Mouse (Mus musculus) gastrocnemius, postnatal 36 days (tissue): ENCODE data around the gene Ramp1. TPM values are rescaled to one million over a fixed set of nuclear protein-coding genes. Genes with fewer than 3 reads are reported as not detected.
A peak's percentile ranks its signal among the peaks of the same experiment; 100 is the strongest.

Source experiments
- DNase-seq, 2 experiments: peaks; one replicate each; pipeline ENCODE4 v3.0.0; 2022
- intact Hi-C: fragments of 180-260 bp; cut with DNase I; formaldehyde crosslinking; loops from one replicate; pipeline ENCODE4 v1.15.1; 2025
- total RNA-seq, 2 experiments: library from RNA; stranded (reverse); gene quantifications; 2 replicates each; pipeline ENCODE4 v1.2.3; 2021

The Ramp1 gene
- total RNA-seq, 2 experiments from 2014 or later: 21.1 to 23.7 TPM

GRCm38 (mm10) chr1:91231142-91231541, 51.5 kb downstream of the Ramp1 start:
- DNase-seq: no peak
- intact Hi-C loops: loop anchor here (10.0 kb wide), 1 partner anchor 116 kb away; no protein-coding TSS in a partner anchor

- no peak for DNase-seq
- intact Hi-C loops: loop anchor here (10.0 kb wide), 1 partner anchor 117 kb away; no protein-coding TSS in a partner anchor
Observed at GRCm38 (mm10) chr1:91231896-91232295, 52.3 kb downstream of the Ramp1 start.

- intact Hi-C loops: loop anchor here (10.0 kb wide), 1 partner anchor 121 kb away; no protein-coding TSS in a partner anchor
- DNase-seq: no peak
Observed at GRCm38 (mm10) chr1:91235395-91235794, 55.8 kb downstream of the Ramp1 start.

- DNase-seq: no peak
- intact Hi-C loops: loop anchor here (2.0 to 10.0 kb wide), 2 partner anchors 59 to 123 kb away; partner anchors contain the start of gene Ramp1
Observed at GRCm38 (mm10) chr1:91237676-91238075, 58.1 kb downstream of the Ramp1 start.

GRCm38 (mm10) chr1:91239112-91239511, 59.5 kb downstream of the Ramp1 start:
- intact Hi-C loops: loop anchor here (2.0 to 10.0 kb wide), 2 partner anchors 60 to 124 kb away; partner anchors contain the start of gene Ramp1
- DNase-seq: peak; percentile 65 to 69

- intact Hi-C loops: loop anchor here (2.0 to 10.0 kb wide), 2 partner anchors 61 to 125 kb away; partner anchors contain the start of gene Ramp1
- no peak for DNase-seq
Observed at GRCm38 (mm10) chr1:91239800-91240199, 60.2 kb downstream of the Ramp1 start.

GRCm38 (mm10) chr1:91240685-91241084, 61.1 kb downstream of the Ramp1 start:
- DNase-seq: no peak
- intact Hi-C loops: no loop called here

GRCm38 (mm10) chr1:91241249-91241648, 61.6 kb downstream of the Ramp1 start:
- intact Hi-C loops: no loop called here
- no peak for DNase-seq

GRCm38 (mm10) chr1:91248242-91248641, 68.6 kb downstream of the Ramp1 start:
- DNase-seq: no peak
- intact Hi-C loops: loop anchor here (5.0 kb wide), 1 partner anchor 276 kb away; no protein-coding TSS in a partner anchor

- intact Hi-C loops: loop anchor here (5.0 kb wide), 1 partner anchor 277 kb away; no protein-coding TSS in a partner anchor
- no peak for DNase-seq
Observed at GRCm38 (mm10) chr1:91248970-91249369, 69.3 kb downstream of the Ramp1 start.

- intact Hi-C loops: loop anchor here (5.0 kb wide), 1 partner anchor 277 kb away; no protein-coding TSS in a partner anchor
- DNase-seq: peak; percentile 81 to 88
Observed at GRCm38 (mm10) chr1:91249564-91250414, 70.2 kb downstream of the Ramp1 start, which contains the start of gene Ube2f. TSS of gene Ube2f (plus strand) at chr1:91250304.

- DNase-seq: peak in 1 of 2 experiments; percentile 27
- intact Hi-C loops: no loop called here
Observed at GRCm38 (mm10) chr1:91250415-91251147, 71.0 kb downstream of the Ramp1 start.

GRCm38 (mm10) chr1:91251148-91251650, 71.6 kb downstream of the Ramp1 start:
- intact Hi-C loops: no loop called here
- DNase-seq: no peak

GRCm38 (mm10) chr1:91251927-91252326, 72.3 kb downstream of the Ramp1 start:
- intact Hi-C loops: no loop called here
- no peak for DNase-seq

- intact Hi-C loops: no loop called here
- no peak for DNase-seq
Observed at GRCm38 (mm10) chr1:91257918-91258317, 78.3 kb downstream of the Ramp1 start.

- intact Hi-C loops: no loop called here
- no peak for DNase-seq
Observed at GRCm38 (mm10) chr1:91259794-91260193, 80.2 kb downstream of the Ramp1 start.

- intact Hi-C loops: no loop called here
- no peak for DNase-seq
Observed at GRCm38 (mm10) chr1:91262508-91262907, 82.9 kb downstream of the Ramp1 start.

- DNase-seq: no peak
- intact Hi-C loops: no loop called here
Observed at GRCm38 (mm10) chr1:91272260-91272659, 92.6 kb downstream of the Ramp1 start.
